Mouse (Mus musculus) megakaryocyte-erythroid progenitor cell, adult 5-6 weeks (primary cell): ENCODE measurements around the gene Ankrd34a. TPM values are rescaled to one million over a fixed set of nuclear protein-coding genes. Genes with fewer than 3 reads are reported as not detected.
"Not testable (repeated sequence)": the region's sequence is repeated elsewhere in the genome, so short reads cannot be mapped to it uniquely, and the experiment has no call there.

Source experiments
- ATAC-seq: replicated peaks from 2 replicates; pipeline ENCODE4 v1.8.0; 2016; ENCODE audit warnings: mild to moderate bottlenecking, inconsistent platforms; ENCODE audit not compliant: severe bottlenecking, poor library complexity, low FRiP score, low TSS enrichment
- total RNA-seq, 2 experiments: library from RNA; stranded (forward) in 1 of 2; stranded (reverse) in 1 of 2; fragments of 200-1000, 215-1000 nt in 1 of 2; fragments of >200 nt in 1 of 2; fragmentation: Nextera tagmentation in 1 of 2; gene quantifications; 2 replicates each; pipeline ENCODE4 v1.2.3; 2014 to 2017

Gene Ankrd34a
- total RNA-seq, 2 experiments from 2014 or later = not detected

- ATAC-seq = peak; percentile 97
Measured at GRCm38 (mm10) chr3:96600639-96601250, 4.3 kb downstream of the Ankrd34a start, which contains the start of gene Lix1l. Lix1l (plus strand) TSS chr3:96601149.

DNA sequence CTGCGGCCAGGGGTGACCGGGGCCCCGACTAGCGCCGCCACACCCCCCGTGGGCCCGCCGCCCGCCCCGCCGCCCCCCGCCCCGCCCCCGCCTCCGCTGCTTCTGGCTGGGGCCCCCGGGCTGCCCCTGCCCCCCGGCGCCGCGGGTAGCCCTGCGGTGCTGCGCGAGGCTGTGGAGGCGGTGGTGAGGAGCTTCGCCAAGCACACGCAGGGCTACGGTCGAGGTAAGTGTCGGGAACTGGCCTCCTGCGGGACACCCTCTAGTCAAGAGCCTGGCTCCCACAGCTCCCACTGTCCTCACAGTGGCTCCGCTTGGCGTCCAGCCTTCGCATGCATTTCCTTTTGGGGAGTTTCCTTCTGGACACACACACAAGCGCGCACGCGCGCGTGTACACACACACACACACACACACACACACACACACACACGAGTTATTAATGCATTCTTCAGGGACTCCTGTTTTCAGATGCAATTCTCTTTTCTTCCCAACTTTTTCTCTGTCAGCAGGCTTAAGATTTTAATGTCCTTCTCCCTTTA is 4.9 kb downstream of the Ankrd34a start:
- no peak for ATAC-seq

DNA sequence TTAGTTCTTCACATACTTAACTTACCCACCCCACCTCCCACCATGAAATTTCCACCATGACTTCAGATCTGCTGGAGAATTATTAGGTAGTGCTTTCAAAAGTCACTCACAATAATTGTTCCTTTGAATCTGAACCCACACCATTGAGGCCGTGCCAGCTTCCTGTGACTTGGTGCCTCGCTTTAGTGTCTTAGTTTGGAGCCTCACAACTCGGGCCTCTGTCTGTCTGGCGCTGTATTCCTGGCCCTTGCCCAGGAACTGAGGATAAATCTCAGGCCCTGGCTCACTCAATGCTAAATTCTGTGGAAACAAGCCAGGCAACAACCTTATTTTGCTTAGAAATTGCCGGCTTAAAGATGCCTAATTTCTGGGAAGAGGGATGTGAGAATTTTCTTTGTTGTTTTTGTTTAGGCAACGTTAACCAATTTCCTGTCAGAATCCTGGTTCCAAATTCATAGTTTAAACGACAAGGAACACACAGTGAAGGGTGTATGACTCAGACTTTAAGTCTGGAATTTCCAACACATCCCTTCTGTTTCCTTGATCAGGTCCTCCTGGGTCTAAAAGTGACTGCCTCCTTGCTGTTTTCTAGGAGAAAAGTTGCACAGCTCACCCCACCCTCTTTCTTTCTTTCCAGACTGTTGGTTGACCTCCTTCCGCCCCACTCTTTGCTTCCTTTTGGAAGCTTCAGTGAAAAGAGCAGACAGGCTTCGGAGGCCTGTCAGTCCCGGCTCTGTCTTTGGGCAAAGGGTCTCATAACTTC is 5.7 kb downstream of the Ankrd34a start:
- no peak for ATAC-seq

- ATAC-seq = no peak
Measured at GRCm38 (mm10) chr3:96602704-96603084, 6.3 kb downstream of the Ankrd34a start.

DNA sequence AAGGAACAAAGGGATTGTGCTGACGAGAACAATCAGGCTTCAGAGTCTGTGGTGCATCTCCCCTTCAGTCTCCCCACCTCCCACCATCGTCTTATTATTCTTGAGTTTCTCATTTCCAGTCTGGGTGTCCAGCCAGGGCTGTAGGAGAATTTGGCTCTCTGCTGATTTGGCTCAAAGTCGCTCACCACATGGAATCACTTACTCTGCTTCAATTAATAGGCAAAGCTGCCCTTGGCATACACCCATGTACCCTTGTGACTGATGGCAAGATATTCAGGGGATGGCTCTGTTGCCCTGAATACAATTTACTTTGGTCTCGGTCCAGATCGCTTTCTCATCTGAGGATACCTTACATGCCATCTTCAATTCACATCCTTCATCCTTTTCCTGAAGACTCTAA is 6.9 kb downstream of the Ankrd34a start:
- no peak for ATAC-seq

GRCm38 (mm10) chr3:96606007-96606406 is 9.6 kb downstream of the Ankrd34a start:
- ATAC-seq = not testable (repeated sequence)

DNA sequence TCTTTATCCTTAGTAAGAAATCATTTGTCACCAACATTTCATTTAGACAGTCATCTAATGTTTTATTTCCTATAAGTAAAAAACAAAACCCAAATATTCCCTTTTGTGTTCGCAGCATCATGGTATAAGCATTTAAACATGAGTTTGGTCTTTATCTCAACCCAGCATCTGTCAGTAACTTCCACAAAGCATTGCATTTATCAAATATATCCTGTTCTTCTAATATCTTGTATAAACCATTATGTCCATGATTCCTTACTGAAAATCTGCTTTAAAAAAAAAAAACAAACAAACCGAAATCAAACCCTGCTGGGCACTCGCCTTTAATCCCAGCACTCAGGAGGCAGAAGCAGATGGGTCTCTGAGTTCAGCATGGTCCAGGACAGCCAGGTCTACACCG is 10.2 kb downstream of the Ankrd34a start:
- no peak for ATAC-seq

DNA sequence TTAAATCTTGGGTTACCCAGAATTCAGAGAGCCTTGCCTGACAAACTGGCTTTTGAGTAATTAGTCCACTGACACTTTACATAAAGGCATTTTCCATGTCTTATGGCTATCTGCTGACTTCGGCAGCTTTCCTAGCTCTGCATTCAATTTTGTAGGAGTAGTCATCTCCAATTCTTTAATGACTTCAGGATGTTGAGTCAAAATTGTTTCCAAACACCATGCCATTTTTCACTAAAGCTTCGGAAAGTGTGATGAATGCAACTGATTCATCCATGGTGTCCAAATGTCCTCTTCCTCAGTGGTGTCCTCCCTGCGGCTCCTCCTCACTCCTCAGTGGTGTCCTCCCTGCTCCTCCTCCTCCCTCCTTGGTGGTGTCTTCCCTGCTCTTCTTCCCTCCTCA is 21.5 kb downstream of the Ankrd34a start:
- ATAC-seq = no peak

GRCm38 (mm10) chr3:96623201-96623600 is 26.8 kb downstream of the Ankrd34a start:
- ATAC-seq = no peak

DNA sequence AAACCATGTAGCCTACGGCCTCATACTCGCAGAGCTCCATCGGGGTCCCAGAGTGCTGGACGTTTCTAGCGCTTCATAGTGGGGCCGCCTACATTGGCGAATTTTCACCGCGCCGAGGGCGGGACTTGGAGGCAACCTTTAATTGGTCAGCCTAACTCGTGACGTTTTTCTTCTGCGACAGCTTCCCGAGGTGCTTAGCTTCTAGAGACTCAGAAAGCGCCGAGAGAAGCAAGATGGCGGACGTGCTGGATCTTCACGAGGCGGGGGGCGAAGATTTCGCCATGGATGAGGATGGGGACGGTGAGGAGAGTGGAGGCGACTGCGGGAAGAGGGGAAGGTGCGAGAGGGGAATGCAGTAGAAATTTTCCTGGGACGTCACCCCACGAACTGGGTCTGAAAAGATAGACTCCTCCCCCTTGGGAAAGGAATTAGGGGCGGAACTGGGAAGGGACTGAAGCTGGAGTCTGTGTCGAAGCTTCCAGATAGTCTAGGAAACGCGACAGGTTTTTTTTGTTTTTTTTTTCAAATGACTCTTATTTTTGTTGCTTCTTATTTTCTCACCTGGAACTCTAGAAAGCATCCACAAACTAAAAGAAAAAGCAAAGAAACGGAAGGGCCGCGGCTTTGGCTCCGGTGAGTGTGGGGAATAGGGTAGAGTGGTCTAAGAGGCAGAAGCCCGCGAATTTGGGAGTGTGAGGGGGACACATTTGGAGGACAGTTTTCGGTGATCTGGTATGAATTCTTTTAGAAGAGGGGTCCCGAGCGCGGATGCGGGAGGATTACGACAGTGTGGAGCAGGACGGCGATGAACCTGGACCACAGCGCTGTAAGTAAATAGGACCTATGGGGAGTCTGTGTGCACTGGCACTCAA is 33.5 kb downstream of the Ankrd34a start, which contains the start of gene Rbm8a:
Gene Rbm8a (plus strand): TSS at position 205 of the 872 bp plus-strand sequence.
- ATAC-seq = peak; percentile 95

DNA sequence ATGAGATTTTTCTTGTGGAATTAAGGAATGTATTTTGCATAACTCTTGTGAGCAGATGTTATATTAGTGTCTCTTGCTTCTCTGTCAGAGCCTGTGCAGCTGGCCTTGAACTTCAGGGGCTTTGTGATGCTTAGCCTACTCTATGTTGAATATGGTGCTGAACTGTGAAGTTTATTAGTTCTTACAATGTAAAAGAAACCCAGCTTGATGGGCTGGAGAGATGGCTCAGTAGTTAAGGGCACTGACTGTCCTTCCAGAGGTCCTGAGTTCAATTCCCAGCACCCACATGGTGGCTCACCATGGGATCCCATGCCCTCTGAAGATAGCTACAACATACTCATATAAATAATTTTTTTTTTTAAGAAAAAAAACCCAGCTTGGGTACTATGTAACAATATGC is 35.6 kb downstream of the Ankrd34a start:
- no peak for ATAC-seq

DNA sequence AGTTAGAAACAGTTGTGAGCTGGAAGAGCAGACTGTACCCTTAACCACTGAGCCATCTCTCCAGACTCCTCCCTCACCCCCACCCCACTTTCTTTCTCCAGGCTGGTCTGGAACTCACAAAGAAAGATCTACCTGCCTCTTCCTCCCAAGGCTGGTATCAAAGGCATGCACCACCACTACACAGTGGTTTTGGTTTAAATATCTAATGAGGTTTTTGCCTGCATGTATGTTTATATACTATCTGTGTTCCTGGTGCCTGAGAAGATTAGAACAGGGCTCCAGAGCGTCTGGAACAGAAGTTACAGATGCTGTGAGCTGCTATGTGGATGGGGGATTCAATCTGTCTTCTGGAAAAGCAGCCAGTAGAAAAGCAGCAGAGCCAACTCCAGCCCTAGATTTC is 37.6 kb downstream of the Ankrd34a start:
- no peak for ATAC-seq

DNA sequence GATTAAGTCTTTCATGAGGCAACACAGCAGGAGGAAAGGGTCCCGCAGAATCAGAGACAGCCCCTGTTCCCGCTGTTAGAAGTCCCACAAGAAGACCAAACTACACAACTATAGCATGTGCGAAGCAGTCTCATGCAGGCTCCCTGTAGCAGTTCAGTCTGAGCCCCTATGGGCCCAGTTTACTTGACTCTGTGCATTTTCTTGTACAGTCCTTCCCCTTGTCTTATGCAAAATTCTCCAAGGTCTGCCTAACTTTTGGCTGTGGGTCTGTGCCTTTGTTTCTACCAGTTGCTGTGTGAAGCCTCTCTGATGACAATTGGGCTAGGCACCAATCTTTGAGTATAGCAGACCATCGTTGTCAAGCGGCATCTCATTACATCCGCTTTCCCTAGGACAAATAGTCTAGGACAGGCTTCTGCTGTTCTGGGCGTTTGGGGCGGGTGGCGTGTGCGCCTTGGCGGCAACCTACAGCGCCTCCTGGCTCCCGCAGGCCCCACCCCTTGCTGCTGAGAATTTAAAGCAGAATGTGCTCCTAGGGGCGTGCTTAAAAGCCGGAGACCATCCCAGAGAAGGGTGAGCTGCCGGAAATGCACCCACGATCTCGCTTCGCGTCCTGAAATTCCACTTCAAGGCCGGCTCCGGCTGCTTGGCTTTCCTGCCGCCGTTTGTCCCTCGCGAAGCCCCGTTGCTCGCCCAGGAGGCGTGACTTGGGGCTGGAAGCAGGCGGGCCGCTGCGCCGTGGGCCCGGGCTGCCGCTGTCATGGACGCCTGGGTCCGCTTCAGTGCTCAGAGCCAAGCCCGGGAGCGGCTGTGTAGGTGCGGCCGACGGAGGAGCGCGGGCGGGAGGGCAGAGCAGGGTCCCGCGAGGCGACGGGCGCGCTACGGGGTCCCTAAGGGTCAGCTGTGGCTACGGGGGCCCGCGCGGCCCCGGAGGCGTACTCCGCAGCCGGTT is 38.8 kb downstream of the Ankrd34a start, which contains the start of the genes Pex11b and Gm42957:
Gene Pex11b (plus strand): TSS at position 449 of the 952 bp plus-strand sequence.
Gene Gm42957 (plus strand): TSS at position 547 of the 952 bp plus-strand sequence.
- ATAC-seq = peak; percentile 80

GRCm38 (mm10) chr3:96635906-96636305 is 39.5 kb downstream of the Ankrd34a start:
- no peak for ATAC-seq

GRCm38 (mm10) chr3:96636448-96636847 is 40.0 kb downstream of the Ankrd34a start:
- no peak for ATAC-seq

GRCm38 (mm10) chr3:96639219-96639618 is 42.8 kb downstream of the Ankrd34a start:
- peak; percentile 64 for ATAC-seq

GRCm38 (mm10) chr3:96645018-96645649 is 48.7 kb downstream of the Ankrd34a start, which contains the start of gene Itga10:
Itga10 (plus strand) TSS chr3:96645584.
- peak; percentile 48; the same call in 1 of the 2 replicates for ATAC-seq

GRCm38 (mm10) chr3:96647365-96647764 is 50.9 kb downstream of the Ankrd34a start:
- no peak for ATAC-seq
